Mouse (Mus musculus): ENCODE results near the gene Syne3.

The Syne3 gene

GRCm38 (mm10) chr12:105025947-105026586 is 16.5 kb upstream of the Syne3 start:
- DNase-seq (ENCODE audit: low read depth, low spot score) = peak; percentile 76

- DNase-seq (ENCODE audit: low read depth, low spot score) = peak; percentile 86
These were observed 15.8 kb upstream of the Syne3 start for GRCm38 (mm10) chr12:105025271-105025946.

GRCm38 (mm10) chr12:105022776-105023175 is 13.2 kb upstream of the Syne3 start:
- no peak for DNase-seq (ENCODE audit: low read depth, low spot score)

GRCm38 (mm10) chr12:105022141-105022540 is 12.5 kb upstream of the Syne3 start:
- DNase-seq (ENCODE audit: low read depth, low spot score) = no peak

GRCm38 (mm10) chr12:105021441-105022069 is 11.9 kb upstream of the Syne3 start:
- DNase-seq (ENCODE audit: low read depth, low spot score) = no peak

GRCm38 (mm10) chr12:105019359-105020219 is 10.0 kb upstream of the Syne3 start:
- DNase-seq (ENCODE audit: low read depth, low spot score) = peak; percentile 72

GRCm38 (mm10) chr12:105016639-105017038 is 7.0 kb upstream of the Syne3 start:
- no peak for DNase-seq (ENCODE audit: low read depth, low spot score)

GRCm38 (mm10) chr12:105016199-105016598 is 6.6 kb upstream of the Syne3 start:
- no peak for DNase-seq (ENCODE audit: low read depth, low spot score)

GRCm38 (mm10) chr12:105013065-105013464 is 3.5 kb upstream of the Syne3 start:
- DNase-seq (ENCODE audit: low read depth, low spot score) = no peak

GRCm38 (mm10) chr12:105012314-105012713 is 2.7 kb upstream of the Syne3 start:
- no peak for DNase-seq (ENCODE audit: low read depth, low spot score)

GRCm38 (mm10) chr12:105011589-105011988 is 2.0 kb upstream of the Syne3 start:
- no peak for DNase-seq (ENCODE audit: low read depth, low spot score)

- DNase-seq (ENCODE audit: low read depth, low spot score) = peak; percentile 36
These were observed 693 bp upstream of the Syne3 start for GRCm38 (mm10) chr12:105010213-105010790.

GRCm38 (mm10) chr12:105008752-105009178 is 844 bp downstream of the Syne3 start:
- no peak for DNase-seq (ENCODE audit: low read depth, low spot score)

- DNase-seq (ENCODE audit: low read depth, low spot score) = no peak
These were observed 1.5 kb downstream of the Syne3 start for GRCm38 (mm10) chr12:105008150-105008549.

- no peak for DNase-seq (ENCODE audit: low read depth, low spot score)
These were observed 4.0 kb downstream of the Syne3 start for GRCm38 (mm10) chr12:105005715-105005972.

GRCm38 (mm10) chr12:105004956-105005714 is 4.5 kb downstream of the Syne3 start:
- no peak for DNase-seq (ENCODE audit: low read depth, low spot score)

GRCm38 (mm10) chr12:105003715-105004114 is 5.9 kb downstream of the Syne3 start:
- DNase-seq (ENCODE audit: low read depth, low spot score) = no peak

GRCm38 (mm10) chr12:105003158-105003557 is 6.5 kb downstream of the Syne3 start:
- DNase-seq (ENCODE audit: low read depth, low spot score) = no peak

- no peak for DNase-seq (ENCODE audit: low read depth, low spot score)
These were observed 7.1 kb downstream of the Syne3 start for GRCm38 (mm10) chr12:105002340-105003132.

GRCm38 (mm10) chr12:105001317-105001716 is 8.3 kb downstream of the Syne3 start:
- no peak for DNase-seq (ENCODE audit: low read depth, low spot score)

All from c-Kit-negative CD71-positive TER-119-positive erythroid progenitor cells, embryonic 14.5 days (primary cell).